Comparison of ENCODE assay signal across 23 mouse cellular contexts in genomic region chr4:27845521-27845920, GRCm38 (mm10).
DNase-seq lines count a peak whose midpoint lies in the region; ATAC-seq and TF ChIP-seq lines count a peak whose summit lies in the region.
"Had no signal": no experiment of that assay in that cellular context is flagged by ENCODE, and none has a peak within 500 bp of the region (broad histone marks: within the 10 kb centered on the region; RNA-seq: fewer than 3 reads in every experiment).

No protein-coding gene starts in this region.

- TF ChIP-seq POLR2A in thymus, adult 2 months (IDR thresholded peaks at IDR 0.05; ENCODE audit: control insufficient read depth, extremely low read depth, insufficient read depth, low read length, poor library complexity), result no peak

- no peak for TF ChIP-seq CTCF in thymus, adult 2 months (IDR thresholded peaks at IDR 0.05; ENCODE audit: borderline replicate concordance, control insufficient read depth, extremely low read depth, insufficient read depth, low read length, poor library complexity)

- H3K27me3 ChIP-seq in midbrain, embryonic 13.5 days, result no peaks in the 10 kb centered on the region
- H3K27me3 ChIP-seq in midbrain, embryonic 11.5 days (ENCODE audit: control insufficient read depth, insufficient read depth, low read length), result no peaks in the 10 kb centered on the region
- H3K27me3 ChIP-seq in thymus, adult 2 months (ENCODE audit: control insufficient read depth, insufficient read depth, low read length), result no peaks in the 10 kb centered on the region
- H3K27me3 ChIP-seq: embryonic facial prominence, embryonic 15.5 days had no signal

- 64% methylated on average over 5 of the region's 5 CpGs for WGBS in midbrain, embryonic 13.5 days
- WGBS in midbrain, embryonic 11.5 days, result 74% methylated on average over 5 of the region's 5 CpGs
- 80% methylated on average over 5 of the region's 5 CpGs for WGBS in thymus, adult 2 months

- no peaks in the 10 kb centered on the region for H3K9me3 ChIP-seq in midbrain, embryonic 13.5 days
- no peaks in the 10 kb centered on the region for H3K9me3 ChIP-seq in midbrain, embryonic 11.5 days (ENCODE audit: control insufficient read depth, low read length)
- H3K9me3 ChIP-seq: embryonic facial prominence, embryonic 15.5 days; forebrain, embryonic 10.5 days; limb, embryonic 10.5 days had no signal

- no peak for DNase-seq in midbrain, embryonic 11.5 days (ENCODE audit: low spot score, missing footprints)
- peak; percentile 16 to 51 for DNase-seq in frontal cortex, adult 2 months (ENCODE audit: extremely low spot score in 1 of 2, low spot score in 1 of 2)
- peak; percentile 50 to 71 for DNase-seq in layer of hippocampus, adult 18-20 months (ENCODE audit: low spot score in 2 of 2)
- peak; percentile 20 to 27 for DNase-seq in left cerebral cortex, postnatal 10 days (ENCODE audit: extremely low spot score in 1 of 2, low spot score in 2 of 2)
- DNase-seq in cerebellum, postnatal 25 days, result no peak
- DNase-seq in heart, postnatal 10 days, result no peak
- DNase-seq in thymus, adult 2 months, result no peak
- DNase-seq: cerebellum, adult 9-11 months; embryo, embryonic 11 days; gastrocnemius, postnatal 10 days; heart, adult 18-20 months; kidney, adult 9 months; kidney, postnatal 4 days; lung, adult 2 months; thymus, postnatal 36 days had no signal

- H3K27ac ChIP-seq in midbrain, embryonic 13.5 days, result peak overlapping the region; percentile 36
- no peak overlapping the region for H3K27ac ChIP-seq in midbrain, embryonic 11.5 days (ENCODE audit: low read depth, low read length)
- H3K27ac ChIP-seq in thymus, adult 2 months (ENCODE audit: control insufficient read depth, insufficient read depth, low read length), result no peak overlapping the region
- H3K27ac ChIP-seq: embryonic facial prominence, embryonic 15.5 days; forebrain, embryonic 10.5 days; limb, embryonic 10.5 days; macrophage; stomach, postnatal 0 days had no signal

- no peak overlapping the region for H3K4me3 ChIP-seq in midbrain, embryonic 13.5 days (replicated peaks)
- no peak overlapping the region for H3K4me3 ChIP-seq in midbrain, embryonic 11.5 days (ENCODE audit: low read depth, low read length)
- no peak overlapping the region for H3K4me3 ChIP-seq in thymus, adult 2 months (ENCODE audit: control insufficient read depth, insufficient read depth, low read length)
- H3K4me3 ChIP-seq: embryonic facial prominence, embryonic 15.5 days; forebrain, embryonic 10.5 days; limb, embryonic 10.5 days had no signal

- no peak overlapping the region for H3K4me2 ChIP-seq in midbrain, embryonic 13.5 days (replicated peaks)
- no peak overlapping the region for H3K4me2 ChIP-seq in midbrain, embryonic 11.5 days
- H3K4me2 ChIP-seq: embryonic facial prominence, embryonic 15.5 days; liver, embryonic 11.5 days had no signal

- intact Hi-C loops in left cerebral cortex, postnatal 10 days (cut with DNase I), result no loop called here
- intact Hi-C loops in heart, postnatal 10 days (cut with DNase I), result no loop called here

- 0 out of 2 replicates have a peak, but pooled peaks have one; percentile 63 for ATAC-seq in midbrain, embryonic 13.5 days
- ATAC-seq in midbrain, embryonic 11.5 days (ENCODE audit: low FRiP score), result no peak
- ATAC-seq: inflammation-experienced regulatory T-cells, adult 6 months had no signal

- no peaks in the 10 kb centered on the region; the same call in 1 of the 2 replicates for H3K4me1 ChIP-seq in midbrain, embryonic 13.5 days (replicated peaks)
- no peaks in the 10 kb centered on the region for H3K4me1 ChIP-seq in midbrain, embryonic 11.5 days (ENCODE audit: control insufficient read depth, insufficient read depth, low read length)
- H3K4me1 ChIP-seq in thymus, adult 2 months (replicated peaks; ENCODE audit: control insufficient read depth, insufficient read depth, low read length), result no peaks in the 10 kb centered on the region
- H3K4me1 ChIP-seq: embryonic facial prominence, embryonic 15.5 days; forebrain, embryonic 10.5 days; limb, embryonic 10.5 days had no signal

- no peaks in the 10 kb centered on the region for H3K36me3 ChIP-seq in midbrain, embryonic 13.5 days
- no peaks in the 10 kb centered on the region for H3K36me3 ChIP-seq in midbrain, embryonic 11.5 days (ENCODE audit: control insufficient read depth, insufficient read depth, low read length)
- no peaks in the 10 kb centered on the region for H3K36me3 ChIP-seq in thymus, adult 2 months (ENCODE audit: control insufficient read depth, insufficient read depth, low read length)
- H3K36me3 ChIP-seq: embryonic facial prominence, embryonic 15.5 days; forebrain, embryonic 10.5 days; limb, embryonic 10.5 days had no signal

- no peak overlapping the region for H3K9ac ChIP-seq in midbrain, embryonic 13.5 days (replicated peaks)
- no peak overlapping the region for H3K9ac ChIP-seq in midbrain, embryonic 11.5 days (ENCODE audit: low read length)
- H3K9ac ChIP-seq: embryonic facial prominence, embryonic 15.5 days had no signal

Comparison
In these comparisons a context has a peak if more than half of its experiments do, and no peak if none do; other contexts are left out.
1. DNase-seq: peak in frontal cortex, adult 2 months (2 of 2), layer of hippocampus, adult 18-20 months (2 of 2) and left cerebral cortex, postnatal 10 days (2 of 2); none in midbrain, embryonic 11.5 days (single experiment), cerebellum, postnatal 25 days (0 of 2), heart, postnatal 10 days (0 of 2) and thymus, adult 2 months (single experiment).